Mouse (Mus musculus): ENCODE results near the gene Kcnn3.

GRCm38 (mm10) chr3:89691776-89692175 is 171.8 kb downstream of the Kcnn3 start:
- no peak for TF ChIP-seq CTCF (IDR thresholded peaks at IDR 0.05; ENCODE audit: borderline replicate concordance, insufficient read depth, low read depth, low read length)
- TF ChIP-seq POLR2A (IDR thresholded peaks at IDR 0.05; ENCODE audit: borderline replicate concordance, insufficient read depth, low read length), result no peak

Measured in cerebellum, adult 2 months (tissue).